Mouse (Mus musculus): ENCODE data around the gene Tle2. TPM values are rescaled to one million over a fixed set of nuclear protein-coding genes. Genes with fewer than 3 reads are reported as not detected.

The Tle2 gene
- polyA plus RNA-seq, 1 experiment from 2014 or later = 23.6 TPM

DNA sequence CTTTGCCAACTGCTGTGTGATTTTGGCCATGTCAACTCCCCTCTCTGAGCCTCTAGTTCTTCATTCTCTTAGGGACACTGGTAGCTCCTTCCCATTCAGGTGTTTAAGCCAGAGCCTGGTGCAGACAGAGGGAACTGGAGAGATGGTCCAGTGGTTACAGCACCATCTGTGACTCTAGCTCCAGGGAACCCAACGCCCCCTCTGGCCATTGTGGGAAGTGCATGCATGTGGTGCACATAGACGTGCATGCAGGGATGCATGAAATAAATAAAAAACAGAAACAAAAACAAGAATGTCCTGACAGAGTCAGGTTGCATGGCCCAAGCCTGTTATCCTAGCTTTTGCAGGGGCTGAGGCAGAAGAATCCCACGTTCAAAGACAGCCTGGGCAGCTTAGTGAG lies 18.1 kb upstream of the Tle2 start:
- WGBS = 73% methylated on average over 3 of the region's 3 CpGs
- Histone ChIP-seq H3K4me3 (no peak overlapping the region), H3K4me1 (replicated peaks) (peaks cover 20% of the 10 kb centered on the region), H3K27me3 (no peaks in the 10 kb centered on the region), H3K27ac (no peak overlapping the region), H3K36me3 (peaks cover 3% of the 10 kb centered on the region), H3K9me3 (replicated peaks) (0 out of 2 replicates have a peak, but pooled peaks cover 2% of the 10 kb centered on the region), H3K9ac (no peak overlapping the region), H3K4me2 (no peak overlapping the region)
- no peak for ATAC-seq (replicated peaks; ENCODE audit: insufficient number of reproducible peaks, insufficient read depth, low FRiP score, low read depth)

DNA sequence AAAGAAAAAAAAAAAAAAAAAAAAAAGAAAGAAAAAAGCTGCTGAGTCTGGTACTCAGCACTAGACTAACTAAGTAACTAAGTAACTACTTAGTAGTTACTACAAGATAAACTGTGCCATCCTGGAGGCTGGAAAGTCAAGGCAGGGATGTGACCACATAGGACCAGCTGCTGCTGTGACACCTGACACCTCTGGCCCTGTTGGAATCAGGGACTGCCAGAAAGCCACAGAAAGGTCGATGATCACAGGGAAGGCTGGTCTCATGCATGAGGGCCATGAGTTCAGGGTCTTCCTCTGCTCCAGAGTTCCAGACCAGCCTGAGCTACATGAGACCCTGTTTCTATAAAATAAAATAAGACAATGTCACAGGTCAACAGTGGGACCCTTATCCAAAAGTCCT lies 16.9 kb upstream of the Tle2 start:
- Histone ChIP-seq H3K36me3 (peaks cover 10% of the 10 kb centered on the region), H3K27me3 (no peaks in the 10 kb centered on the region), H3K9me3 (replicated peaks) (0 out of 2 replicates have a peak, but pooled peaks cover 2% of the 10 kb centered on the region), H3K9ac (no peak overlapping the region), H3K27ac (no peak overlapping the region), H3K4me1 (replicated peaks) (peaks cover 24% of the 10 kb centered on the region), H3K4me2 (no peak overlapping the region), H3K4me3 (no peak overlapping the region)
- 38% methylated on average over 1 of the region's 1 CpGs for WGBS
- no peak for ATAC-seq (replicated peaks; ENCODE audit: insufficient number of reproducible peaks, insufficient read depth, low FRiP score, low read depth)

GRCm38 (mm10) chr10:81559163-81559626 lies 15.2 kb upstream of the Tle2 start, which contains the start of gene Aes:
Gene Aes (plus strand): TSS chr10:81559488.
- peak within 1 kb of the TSS; percentile 96 for H3K4me2 ChIP-seq
- WGBS = 0% methylated on average over 31 of the region's 53 CpGs
- peaks cover 40% of the 10 kb centered on the region for H3K4me1 ChIP-seq (replicated peaks)
- no peaks in the 10 kb centered on the region for H3K27me3 ChIP-seq
- H3K9ac ChIP-seq = peak within 1 kb of the TSS; percentile 99
- peaks cover 13% of the 10 kb centered on the region for H3K36me3 ChIP-seq
- peak within 1 kb of the TSS; percentile 95 for H3K27ac ChIP-seq
- peak within 1 kb of the TSS; percentile 97 for H3K4me3 ChIP-seq
- ATAC-seq (replicated peaks; ENCODE audit: insufficient number of reproducible peaks, insufficient read depth, low FRiP score, low read depth) = peak; percentile 69
- H3K9me3 ChIP-seq (replicated peaks) = no peaks in the 10 kb centered on the region

DNA sequence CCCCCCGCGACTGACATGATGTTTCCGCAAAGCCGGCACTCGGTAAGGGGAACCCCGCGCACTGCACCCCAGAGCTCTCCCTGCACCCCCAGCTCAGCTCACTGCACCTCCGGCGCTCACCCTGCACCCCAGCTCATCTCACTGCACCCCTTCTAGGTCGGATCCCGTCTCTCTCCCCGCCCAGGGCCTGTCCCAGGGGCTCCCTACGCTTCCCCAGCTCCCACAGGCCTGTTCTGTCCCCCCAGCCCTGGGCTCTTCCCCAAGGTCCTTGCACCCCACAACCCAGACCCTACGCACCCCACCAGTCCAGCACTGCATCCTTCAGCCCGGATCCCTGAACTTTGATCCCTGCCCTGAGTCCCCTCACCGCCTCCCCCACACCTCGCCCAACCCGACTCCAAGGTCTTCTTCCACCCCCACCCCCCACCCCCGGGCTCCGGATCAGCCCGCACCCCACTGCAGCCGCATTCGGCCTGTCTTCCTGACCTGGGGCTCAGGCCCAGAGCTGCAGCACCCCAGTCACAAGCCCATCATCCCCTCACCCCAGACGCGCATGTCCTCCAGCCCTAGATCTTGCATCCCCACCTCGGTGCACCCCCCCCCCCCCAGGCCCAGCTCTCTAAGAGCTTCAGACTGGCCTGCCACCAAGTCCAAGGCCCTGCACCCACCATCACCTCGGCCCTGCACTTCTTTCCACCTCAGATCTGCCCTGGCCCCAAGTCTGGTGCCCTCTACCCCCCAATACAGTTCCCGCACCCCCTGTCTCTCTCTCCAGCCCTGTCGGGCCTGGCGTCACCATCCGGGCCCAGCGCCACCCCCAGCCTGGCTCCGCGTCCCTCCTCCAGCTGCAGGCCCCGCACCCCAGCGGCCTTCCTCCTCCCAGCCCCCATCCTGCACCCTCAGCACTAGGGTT lies 14.5 kb upstream of the Tle2 start:
- peaks cover 19% of the 10 kb centered on the region for H3K36me3 ChIP-seq
- H3K4me1 ChIP-seq (replicated peaks) = peaks cover 47% of the 10 kb centered on the region
- H3K27me3 ChIP-seq = no peaks in the 10 kb centered on the region
- H3K9ac ChIP-seq = peak overlapping the region; percentile 99
- peak; percentile 28 for ATAC-seq (replicated peaks; ENCODE audit: insufficient number of reproducible peaks, insufficient read depth, low FRiP score, low read depth)
- H3K4me3 ChIP-seq = peak overlapping the region; percentile 97
- H3K27ac ChIP-seq = peak overlapping the region; percentile 95
- under 1% methylated on average over 29 of the region's 36 CpGs for WGBS
- peak overlapping the region; percentile 96 for H3K4me2 ChIP-seq
- H3K9me3 ChIP-seq (replicated peaks) = no peaks in the 10 kb centered on the region

DNA sequence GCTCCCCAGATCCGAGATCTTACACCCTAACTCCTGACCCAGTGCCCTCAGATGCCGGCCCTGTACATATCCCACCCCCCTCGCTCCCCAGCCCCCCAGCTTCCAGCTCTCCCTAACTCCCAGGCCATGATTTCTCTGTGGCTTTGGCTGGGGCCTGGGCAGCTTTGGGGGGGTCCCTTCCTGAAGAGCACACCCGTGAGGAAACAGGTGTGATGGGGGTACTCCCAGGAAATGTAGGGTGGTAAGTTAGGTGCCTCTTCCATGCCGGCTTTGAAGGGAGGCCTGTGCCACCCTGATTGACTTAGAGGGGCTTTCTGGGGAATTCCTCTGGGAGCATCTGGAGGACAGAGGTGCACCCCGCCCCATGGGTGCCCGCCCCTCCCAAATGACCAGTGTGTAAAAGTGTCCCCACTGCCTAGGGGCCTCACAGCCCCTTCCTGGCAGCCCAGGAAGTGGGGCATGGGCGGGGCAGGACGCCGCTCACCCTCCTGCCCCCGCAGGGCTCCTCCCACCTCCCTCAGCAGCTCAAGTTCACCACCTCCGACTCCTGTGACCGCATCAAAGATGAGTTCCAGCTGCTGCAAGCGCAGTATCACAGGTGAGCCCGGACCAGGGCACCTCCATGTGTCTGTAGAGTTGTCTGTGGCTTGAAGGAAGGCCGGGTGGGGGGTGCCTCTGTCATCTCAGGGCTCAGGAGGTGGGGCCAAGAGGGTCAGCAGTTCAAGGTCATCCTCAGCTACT lies 13.5 kb upstream of the Tle2 start:
- Histone ChIP-seq H3K9me3 (replicated peaks) (no peaks in the 10 kb centered on the region), H3K27ac (peak overlapping the region; percentile 95), H3K27me3 (no peaks in the 10 kb centered on the region), H3K4me2 (peak overlapping the region; percentile 96), H3K9ac (peak overlapping the region; percentile 99), H3K36me3 (peaks cover 30% of the 10 kb centered on the region), H3K4me1 (replicated peaks) (peaks cover 52% of the 10 kb centered on the region), H3K4me3 (peak overlapping the region; percentile 97)
- peak; percentile 8; the same call in 1 of the 2 replicates for ATAC-seq (replicated peaks; ENCODE audit: insufficient number of reproducible peaks, insufficient read depth, low FRiP score, low read depth)
- 7% methylated on average over 16 of the region's 16 CpGs for WGBS

DNA sequence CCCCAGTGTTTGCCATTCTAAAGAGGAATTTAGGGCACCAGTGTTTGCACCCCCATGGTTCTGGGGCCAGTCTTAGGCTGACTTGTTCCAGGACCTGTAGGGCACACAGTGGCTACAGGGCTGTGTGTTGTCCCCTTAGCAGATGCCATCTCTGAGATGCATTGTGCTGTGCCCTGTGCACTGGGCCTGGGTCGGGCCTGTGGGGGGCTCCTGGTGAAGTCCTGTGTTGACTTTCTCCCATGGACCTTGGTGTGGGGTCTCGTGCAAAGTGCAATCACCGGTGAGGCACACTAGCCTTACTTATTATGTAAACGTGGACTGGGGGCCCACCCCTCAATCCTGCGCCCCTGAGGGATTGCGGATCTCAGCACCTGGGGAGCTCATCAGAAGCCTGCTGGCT lies 11.9 kb upstream of the Tle2 start:
- Histone ChIP-seq H3K9ac (0 out of 2 replicates have a peak overlapping the region, but pooled peaks have one; percentile 12), H3K27ac (no peak overlapping the region)

GRCm38 (mm10) chr10:81563481-81563880 lies 10.9 kb upstream of the Tle2 start:
- Histone ChIP-seq H3K9me3 (replicated peaks) (no peaks in the 10 kb centered on the region), H3K27me3 (no peaks in the 10 kb centered on the region), H3K36me3 (peaks cover 40% of the 10 kb centered on the region), H3K4me1 (replicated peaks) (peaks cover 64% of the 10 kb centered on the region), H3K4me2 (peak overlapping the region; percentile 59), H3K27ac (peak overlapping the region; percentile 79), H3K9ac (peak overlapping the region; percentile 58), H3K4me3 (peak overlapping the region; percentile 41)
- 45% methylated on average over 6 of the region's 6 CpGs for WGBS
- ATAC-seq (replicated peaks; ENCODE audit: insufficient number of reproducible peaks, insufficient read depth, low FRiP score, low read depth) = no peak

More for the DNA sequence above, 11.9 kb upstream of the Tle2 start:
- Histone ChIP-seq H3K9me3 (replicated peaks) (no peaks in the 10 kb centered on the region), H3K4me3 (no peak overlapping the region), H3K36me3 (peaks cover 40% of the 10 kb centered on the region), H3K4me1 (replicated peaks) (peaks cover 56% of the 10 kb centered on the region), H3K4me2 (peak overlapping the region; percentile 14; the same call in 1 of the 2 replicates), H3K27me3 (no peaks in the 10 kb centered on the region)
- no peak for ATAC-seq (replicated peaks; ENCODE audit: insufficient number of reproducible peaks, insufficient read depth, low FRiP score, low read depth)
- 82% methylated on average over 6 of the region's 6 CpGs for WGBS

GRCm38 (mm10) chr10:81564216-81564615 lies 10.1 kb upstream of the Tle2 start:
- peaks cover 40% of the 10 kb centered on the region for H3K36me3 ChIP-seq
- H3K9me3 ChIP-seq (replicated peaks) = no peaks in the 10 kb centered on the region
- H3K4me2 ChIP-seq = peak overlapping the region; percentile 59
- WGBS = 2% methylated on average over 10 of the region's 10 CpGs
- peak overlapping the region; percentile 41 for H3K4me3 ChIP-seq
- no peak for ATAC-seq (replicated peaks; ENCODE audit: insufficient number of reproducible peaks, insufficient read depth, low FRiP score, low read depth)
- peaks cover 66% of the 10 kb centered on the region for H3K4me1 ChIP-seq (replicated peaks)
- H3K27me3 ChIP-seq = no peaks in the 10 kb centered on the region
- peak overlapping the region; percentile 79 for H3K27ac ChIP-seq
- peak overlapping the region; percentile 58 for H3K9ac ChIP-seq

- no peak overlapping the region for H3K4me3 ChIP-seq
- WGBS = 36% methylated on average over 10 of the region's 10 CpGs
- peak overlapping the region; percentile 59 for H3K4me2 ChIP-seq
- no peaks in the 10 kb centered on the region for H3K9me3 ChIP-seq (replicated peaks)
- H3K27ac ChIP-seq = peak overlapping the region; percentile 79
- H3K4me1 ChIP-seq (replicated peaks) = peaks cover 71% of the 10 kb centered on the region
- no peaks in the 10 kb centered on the region for H3K27me3 ChIP-seq
- peaks cover 40% of the 10 kb centered on the region for H3K36me3 ChIP-seq
- ATAC-seq (replicated peaks; ENCODE audit: insufficient number of reproducible peaks, insufficient read depth, low FRiP score, low read depth) = no peak
- no peak overlapping the region for H3K9ac ChIP-seq
Observed at GRCm38 (mm10) chr10:81564734-81565133, 9.6 kb upstream of the Tle2 start.

- H3K4me1 ChIP-seq (replicated peaks) = peaks cover 79% of the 10 kb centered on the region
- H3K27me3 ChIP-seq = no peaks in the 10 kb centered on the region
- 50% methylated on average over 20 of the region's 20 CpGs for WGBS
- no peak overlapping the region for H3K4me3 ChIP-seq
- H3K27ac ChIP-seq = no peak overlapping the region
- no peak for ATAC-seq (replicated peaks; ENCODE audit: insufficient number of reproducible peaks, insufficient read depth, low FRiP score, low read depth)
- no peaks in the 10 kb centered on the region for H3K9me3 ChIP-seq (replicated peaks)
- H3K4me2 ChIP-seq = no peak overlapping the region
- peaks cover 40% of the 10 kb centered on the region for H3K36me3 ChIP-seq
- H3K9ac ChIP-seq = no peak overlapping the region
Observed at GRCm38 (mm10) chr10:81565257-81566228, 8.8 kb upstream of the Tle2 start.
